Mouse (Mus musculus) adrenal gland, postnatal 25 days (tissue): Measurements from ENCODE around the gene Gys2. TPM values are rescaled to one million over a fixed set of nuclear protein-coding genes. Genes with fewer than 3 reads are reported as not detected.

Source experiments
- total RNA-seq: library from RNA; stranded (reverse); gene quantifications from 2 replicates; pipeline ENCODE4 v1.2.3, GENCODE M21; 2021

The Gys2 gene
- total RNA-seq, 1 experiment from 2014 or later, result 3.4 TPM

Other genes with a start within 250 kb of the Gys2 start
- gene Iapp, start 174.7 kb downstream of the Gys2 start, total RNA-seq, result not detected in 2 replicates
- gene Slco1a5, start 150.1 kb downstream of the Gys2 start, total RNA-seq, result not detected in 2 replicates
- gene Pyroxd1, start 127.5 kb downstream of the Gys2 start, total RNA-seq, result 12.3 and 18.1 TPM in 2 replicates
- gene Recql, start 86.0 kb downstream of the Gys2 start, total RNA-seq, result 15.5 and 19.0 TPM in 2 replicates
- gene Golt1b, start 85.9 kb downstream of the Gys2 start, total RNA-seq, result 19.9 and 27.7 TPM in 2 replicates
- gene Spx, start 59.7 kb downstream of the Gys2 start, total RNA-seq, result 0.27 TPM in 1 of 2 replicates, not detected in the other
- gene Ldhb, start 34.8 kb upstream of the Gys2 start, total RNA-seq, result 150 and 155 TPM in 2 replicates
- 9.6 and 11.3 TPM in 2 replicates for gene Kcnj8, start 98.5 kb upstream of the Gys2 start, total RNA-seq
- gene Abcc9, start 229.2 kb upstream of the Gys2 start, total RNA-seq, result 19.4 and 19.9 TPM in 2 replicates